Mouse (Mus musculus) myocyte (in vitro differentiated cells): ENCODE measurements around the gene Terf2ip. TPM values are rescaled to one million over a fixed set of nuclear protein-coding genes. Genes with fewer than 3 reads are reported as not detected.

Experiments
- H3K27me3 ChIP-seq: one replicate; pipeline ENCODE4 v1.6.1; 2011; ENCODE audit not compliant: control insufficient read depth, insufficient read depth, insufficient read length
- H3K36me3 ChIP-seq: one replicate; pipeline ENCODE4 v1.6.1; 2011; ENCODE audit not compliant: control insufficient read depth, insufficient read depth
- H3K4me2 ChIP-seq: one replicate; pipeline ENCODE4 v1.6.1; 2011; ENCODE audit warnings: low read depth, control low read depth
- H3K4me3 ChIP-seq: one replicate; pipeline ENCODE4 v1.5.1; 2011; ENCODE audit warnings: mild to moderate bottlenecking, control low read depth, moderate library complexity
- H3K79me2 ChIP-seq: one replicate; pipeline ENCODE4 v1.6.1; 2011; ENCODE audit not compliant: control insufficient read depth, insufficient read depth
- H3ac ChIP-seq: one replicate; pipeline ENCODE4 v1.6.1; 2011; ENCODE audit not compliant: control insufficient read depth, insufficient read length
- E2F4 ChIP-seq: IDR thresholded peaks from one replicate; pipeline ENCODE4 v1.6.1; 2011; ENCODE audit warnings: mild to moderate bottlenecking, control low read depth, moderate library complexity; ENCODE audit not compliant: insufficient read depth
- MYOD1 ChIP-seq, 3 experiments: IDR thresholded peaks; one replicate each; pipeline ENCODE4 v1.6.1; 2011; ENCODE audit warnings: control low read depth in 2 of 3, low read depth in 2 of 3, mild to moderate bottlenecking in 2 of 3, moderate library complexity in 1 of 3; ENCODE audit not compliant: insufficient read length in 2 of 3, control insufficient read depth in 1 of 3
- MYOG ChIP-seq, 3 experiments: IDR thresholded peaks; one replicate each; pipeline ENCODE4 v1.6.1; 2011; ENCODE audit warnings: control low read depth in 2 of 3, low read depth in 2 of 3, mild to moderate bottlenecking in 2 of 3; ENCODE audit not compliant: insufficient read length in 2 of 3, control insufficient read depth in 1 of 3, insufficient read depth in 1 of 3
- POLR2A ChIP-seq: IDR thresholded peaks from one replicate; pipeline ENCODE4 v1.6.1; 2011; ENCODE audit warnings: low read depth, mild to moderate bottlenecking, control low read depth, moderate library complexity; ENCODE audit not compliant: insufficient read length
- REST ChIP-seq: IDR thresholded peaks from one replicate; pipeline ENCODE4 v1.6.1; 2011; ENCODE audit warnings: mild to moderate bottlenecking, control low read depth, moderate library complexity; ENCODE audit not compliant: insufficient read depth, insufficient read length
- TCF12 ChIP-seq: IDR thresholded peaks from one replicate; pipeline ENCODE4 v1.6.1; 2011; ENCODE audit warnings: mild to moderate bottlenecking, control low read depth; ENCODE audit not compliant: poor library complexity, insufficient read depth, severe bottlenecking
- TCF3 ChIP-seq: IDR thresholded peaks from one replicate; pipeline ENCODE4 v1.6.1; 2011; ENCODE audit warnings: low read depth, control low read depth; ENCODE audit not compliant: insufficient read length
- polyA plus RNA-seq: library from polyadenylated mRNA; unstranded; fragments of >200 nt; fragmentation: generic; extraction: Trizol; gene quantifications from one replicate; pipeline ENCODE4 v1.2.1, GENCODE M21; 2012; ENCODE audit warnings: missing spikeins

The Terf2ip gene
- polyA plus RNA-seq, 1 experiment: 6.8 TPM

GRCm38 (mm10) chr8:112061372-112061771 is 50.2 kb downstream of the Terf2ip start:
- H3K4me3 ChIP-seq: no peak overlapping the region
- no peaks in the 10 kb centered on the region for H3K36me3 ChIP-seq
- H3ac ChIP-seq: no peak overlapping the region
- no peak overlapping the region for H3K4me2 ChIP-seq
- no peaks in the 10 kb centered on the region for H3K79me2 ChIP-seq
- TF ChIP-seq MYOG (IDR thresholded peaks at IDR 0.05; ENCODE audit: control insufficient read depth in 1 of 3, insufficient read depth in 1 of 3, insufficient read length in 2 of 3, low read depth in 2 of 3) (no peak), TCF3 (no peak), E2F4 (no peak), POLR2A (no peak), MYOD1 (IDR thresholded peaks at IDR 0.05; ENCODE audit: control insufficient read depth in 1 of 3, insufficient read length in 2 of 3, low read depth in 2 of 3) (no peak), TCF12 (no peak), REST (no peak)
- no peaks in the 10 kb centered on the region for H3K27me3 ChIP-seq

Other genes with a start within 250 kb of the Terf2ip start
- gene Cfdp1, start 157.1 kb upstream of the Terf2ip start, polyA plus RNA-seq: 44.9 TPM
- 0.92 TPM for gene Tmem170, start 134.6 kb upstream of the Terf2ip start, polyA plus RNA-seq
- 0.14 TPM for gene Chst5, start 101.0 kb upstream of the Terf2ip start, polyA plus RNA-seq
- 4.5 TPM for gene Tmem231, start 77.5 kb upstream of the Terf2ip start, polyA plus RNA-seq
- 64.5 TPM for gene Gabarapl2, start 70.7 kb upstream of the Terf2ip start, polyA plus RNA-seq
- 2.8 TPM for gene Adat1, start 19.1 kb upstream of the Terf2ip start, polyA plus RNA-seq
- 199 TPM for gene Kars, start 75 bp upstream of the Terf2ip start, polyA plus RNA-seq
- gene Gm6793, start 3.6 kb downstream of the Terf2ip start, polyA plus RNA-seq: 0.23 TPM